Mouse (Mus musculus) cortical plate, adult 2 months (tissue): ENCODE results near the gene Tbc1d22a.

ENCODE experiments used
- CTCF ChIP-seq: fragments of 200-500 bp; IDR thresholded peaks from 2 replicates; pipeline ENCODE4 v1.5.1; 2011; ENCODE audit warnings: mild to moderate bottlenecking, control low read depth, low read length; ENCODE audit not compliant: insufficient read depth; ENCODE audit errors: extremely low read depth
- POLR2A ChIP-seq: fragments of 200-500 bp; IDR thresholded peaks from 2 replicates; pipeline ENCODE4 v1.6.1; 2011; ENCODE audit warnings: mild to moderate bottlenecking, low read length, control low read depth; ENCODE audit not compliant: insufficient read depth; ENCODE audit errors: extremely low read depth

GRCm38 (mm10) chr15:86285296-86285695 is 71.0 kb downstream of the Tbc1d22a start:
- TF ChIP-seq CTCF (no peak), POLR2A (no peak)
